Mouse (Mus musculus) embryonic fibroblast, embryonic 13.5 days (primary cell): ENCODE data around the gene Map3k4.

Experiments
- CTCF ChIP-seq: IDR thresholded peaks from 2 replicates; pipeline ENCODE4 v1.5.1; 2011; ENCODE audit warnings: mild to moderate bottlenecking, control low read depth, low read length, moderate library complexity, borderline replicate concordance; ENCODE audit not compliant: insufficient read depth
- POLR2A ChIP-seq: IDR thresholded peaks from 2 replicates; pipeline ENCODE4 v1.6.1; 2011; ENCODE audit warnings: low read depth, mild to moderate bottlenecking, control low read depth, low read length, moderate library complexity

- TF ChIP-seq CTCF, result no peak
- no peak for TF ChIP-seq POLR2A
These were observed 27.4 kb downstream of the Map3k4 start for GRCm38 (mm10) chr17:12291151-12291550.
